Mouse (Mus musculus) liver, adult (tissue): Measurements from ENCODE around the gene Rap1gap2.

ENCODE experiments used
- GATA4 ChIP-seq: IDR thresholded peaks from 2 replicates; pipeline ENCODE4 v1.6.1; 2014; ENCODE audit warnings: mild to moderate bottlenecking, low read length; ENCODE audit not compliant: insufficient replicate concordance

The Rap1gap2 gene

DNA sequence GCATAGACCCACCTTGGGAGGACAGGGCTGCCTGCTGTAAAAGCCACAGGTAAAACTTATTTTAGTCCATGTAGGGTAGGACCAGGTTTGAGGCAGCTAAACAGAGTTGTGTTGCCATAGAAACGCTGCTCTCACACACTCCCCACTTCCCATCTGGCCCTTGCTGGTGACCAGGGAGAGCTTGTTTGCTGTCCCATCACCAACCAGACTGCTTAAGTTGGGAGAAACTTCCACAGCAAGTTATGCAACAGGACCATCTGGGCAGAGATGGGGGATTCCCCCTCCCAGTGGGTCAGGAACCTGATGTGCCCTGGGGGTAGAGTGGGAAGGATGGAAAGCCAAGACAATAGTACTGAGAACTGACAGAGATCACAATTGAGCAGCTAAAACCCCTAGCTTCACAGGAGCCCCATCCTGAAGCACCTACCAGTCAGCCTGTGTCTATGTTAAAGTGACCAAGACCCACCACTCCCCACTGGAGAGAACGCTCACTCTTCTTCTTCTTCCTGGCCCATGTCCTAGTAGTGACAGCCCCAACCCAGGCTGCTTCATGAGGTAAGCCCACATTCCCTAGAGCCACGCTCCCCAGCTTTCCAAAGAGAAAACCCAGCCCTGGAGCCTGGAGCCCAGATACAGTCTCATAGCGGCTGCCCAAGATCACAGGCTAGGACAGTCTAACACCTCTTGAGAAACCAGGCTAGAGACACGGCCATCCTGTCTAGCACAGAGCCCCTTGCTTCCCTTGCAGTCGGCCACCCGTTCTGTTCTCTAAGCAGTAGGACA, 125.1 kb downstream of the Rap1gap2 start:
- no peak for TF ChIP-seq GATA4

DNA sequence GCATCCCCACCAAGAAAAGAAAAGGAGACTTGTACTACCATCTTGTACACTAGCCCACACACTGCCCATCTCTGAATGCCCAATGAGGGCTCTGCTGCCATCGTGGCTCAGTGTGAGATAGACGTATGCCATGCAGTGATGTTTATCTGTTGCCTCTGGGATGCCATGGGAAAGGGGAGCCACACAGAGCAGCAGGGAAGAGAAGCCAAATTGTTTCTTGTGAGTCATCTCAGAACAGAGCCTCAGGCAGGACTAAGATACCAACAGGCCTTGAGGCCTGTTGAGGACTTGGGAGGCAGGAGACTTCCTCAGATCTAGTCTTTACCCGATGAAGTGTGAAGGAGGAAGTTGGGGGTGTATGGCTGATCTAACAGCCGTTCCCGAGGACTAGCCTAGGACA, 126.8 kb downstream of the Rap1gap2 start:
- no peak for TF ChIP-seq GATA4

DNA sequence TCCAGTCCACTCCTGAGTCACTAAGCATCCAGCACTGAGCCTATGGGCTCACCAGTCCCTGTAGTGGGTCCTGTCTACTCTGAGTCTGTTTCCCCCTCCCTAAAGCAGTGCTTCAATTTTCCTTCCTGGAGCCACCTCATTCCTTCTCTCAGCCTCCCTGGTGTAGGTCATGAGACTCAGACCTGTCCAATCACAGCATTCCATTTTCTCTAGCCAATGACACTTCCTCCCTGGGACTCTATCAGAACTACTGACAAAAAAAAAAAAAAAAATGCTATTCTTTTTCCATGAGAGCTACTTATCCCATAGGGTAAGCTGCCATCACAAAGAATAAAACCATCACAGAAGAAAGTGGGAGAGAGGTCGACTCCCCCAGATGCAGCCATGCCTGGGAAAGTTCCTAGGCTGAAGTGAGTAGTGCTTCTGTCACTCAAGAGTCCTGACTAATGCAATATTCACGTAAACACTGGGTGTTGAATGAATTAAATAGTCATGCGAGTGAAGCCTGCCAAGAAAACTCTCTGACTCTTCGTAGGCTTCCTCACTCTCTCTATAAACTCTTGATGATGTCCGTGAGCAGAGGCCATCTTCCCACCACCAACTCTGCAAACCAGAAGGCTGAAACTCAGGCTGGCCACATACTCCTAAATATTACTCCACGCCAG, 127.4 kb downstream of the Rap1gap2 start:
- TF ChIP-seq GATA4, result no peak

DNA sequence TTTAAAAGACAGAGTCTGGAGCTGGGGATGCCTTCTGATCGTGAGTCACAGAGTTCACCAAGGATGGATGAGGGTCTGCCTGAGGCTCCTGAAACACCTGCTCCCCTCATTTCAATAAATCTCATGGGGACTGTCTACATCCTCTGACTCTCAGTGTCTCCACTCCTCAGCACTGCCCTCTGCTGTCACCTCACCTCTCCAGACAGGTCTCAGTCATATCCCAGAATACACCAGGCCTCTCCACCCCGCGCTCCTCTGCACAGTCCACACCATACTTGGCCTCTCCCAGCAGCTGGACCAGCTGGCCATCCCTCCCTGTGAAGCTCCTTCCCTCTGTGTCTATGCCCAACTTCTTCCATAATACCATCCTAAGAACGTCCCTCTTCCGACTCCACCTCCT, 128.9 kb downstream of the Rap1gap2 start:
- no peak for TF ChIP-seq GATA4

DNA sequence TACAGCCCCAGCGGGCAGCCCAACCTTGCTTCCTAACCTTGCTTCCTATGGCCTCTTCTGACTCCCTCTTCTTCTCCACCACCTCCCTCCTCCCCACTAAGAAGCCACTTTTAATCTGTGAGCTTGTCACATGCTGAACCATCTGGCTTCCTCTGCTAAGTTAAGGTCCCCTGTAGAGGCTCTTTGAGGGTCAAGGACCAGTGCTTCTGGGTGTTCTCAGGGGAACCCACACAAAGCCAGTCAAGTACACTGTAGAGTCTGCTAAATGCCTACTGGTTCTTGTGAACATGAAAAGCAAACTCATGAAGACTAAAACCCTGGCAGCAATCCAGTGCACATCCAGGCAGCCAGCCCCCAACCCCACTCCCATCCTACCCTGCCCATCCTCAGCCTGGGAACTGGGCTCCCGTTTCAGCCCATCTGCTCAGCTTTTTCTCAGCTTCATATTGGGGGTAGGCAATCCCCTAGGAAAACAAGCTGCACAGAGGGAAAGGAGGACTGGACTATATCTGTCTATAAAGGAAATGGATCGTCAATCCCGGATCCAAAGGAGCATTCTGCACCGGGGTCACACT, 130.9 kb downstream of the Rap1gap2 start:
- no peak for TF ChIP-seq GATA4

DNA sequence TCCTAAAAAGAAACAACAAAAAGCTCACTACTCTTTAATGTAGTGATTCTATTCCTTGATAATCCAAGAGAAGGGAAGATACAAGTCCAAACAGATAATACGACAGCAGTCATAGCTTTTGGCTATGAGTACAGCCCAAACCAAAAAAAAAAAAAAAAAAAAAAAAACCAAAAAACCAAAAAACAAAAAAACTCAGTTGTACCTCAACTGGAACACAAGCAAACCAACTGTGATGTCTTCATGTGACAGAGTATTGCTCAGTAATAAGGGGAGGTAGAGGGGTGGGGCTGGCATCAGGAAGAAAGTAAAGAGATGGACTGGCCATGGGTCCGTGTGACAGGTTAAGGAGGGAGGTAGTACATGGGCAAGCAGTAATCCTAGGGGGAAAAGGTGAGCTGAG, 131.8 kb downstream of the Rap1gap2 start:
- no peak for TF ChIP-seq GATA4

DNA sequence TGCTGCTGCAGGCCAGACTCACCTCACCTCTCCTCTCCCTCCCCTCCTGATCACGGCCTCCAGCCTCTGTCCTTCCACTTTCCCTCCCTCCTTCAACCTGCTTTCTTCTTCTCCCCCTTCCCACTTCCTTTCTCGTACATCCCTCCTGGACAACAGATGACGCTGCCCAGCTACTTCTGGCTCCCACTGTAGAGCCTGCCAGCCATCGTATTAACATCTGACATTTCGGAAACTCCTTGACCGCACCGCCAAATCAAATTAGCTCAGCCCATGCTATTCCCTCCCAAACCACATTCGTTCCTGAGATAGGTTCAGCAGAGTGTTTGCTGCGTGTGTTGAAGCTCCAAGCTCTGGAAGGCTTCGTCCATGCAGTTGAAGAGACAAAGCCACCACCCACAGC, 138.0 kb downstream of the Rap1gap2 start:
- no peak for TF ChIP-seq GATA4

DNA sequence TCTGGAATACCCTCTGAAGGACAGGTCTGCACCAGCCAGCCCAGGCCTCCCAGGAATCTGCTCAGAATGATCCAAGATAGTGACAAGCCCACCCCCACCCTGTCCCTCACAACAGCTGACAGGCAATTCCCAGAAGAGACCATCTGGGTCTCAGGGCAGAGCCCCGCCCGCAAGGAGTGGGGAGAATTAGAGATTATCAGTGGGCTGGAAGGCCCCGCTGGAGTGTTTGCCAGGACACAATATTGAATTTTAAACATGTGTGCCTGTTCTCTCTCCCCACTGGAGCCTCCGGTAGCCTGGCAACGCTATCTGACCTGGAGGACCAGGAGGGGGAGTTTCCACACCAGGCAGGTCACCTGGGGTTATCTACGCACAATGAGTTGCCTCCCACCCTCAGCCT, 142.5 kb downstream of the Rap1gap2 start:
- TF ChIP-seq GATA4, result no peak

DNA sequence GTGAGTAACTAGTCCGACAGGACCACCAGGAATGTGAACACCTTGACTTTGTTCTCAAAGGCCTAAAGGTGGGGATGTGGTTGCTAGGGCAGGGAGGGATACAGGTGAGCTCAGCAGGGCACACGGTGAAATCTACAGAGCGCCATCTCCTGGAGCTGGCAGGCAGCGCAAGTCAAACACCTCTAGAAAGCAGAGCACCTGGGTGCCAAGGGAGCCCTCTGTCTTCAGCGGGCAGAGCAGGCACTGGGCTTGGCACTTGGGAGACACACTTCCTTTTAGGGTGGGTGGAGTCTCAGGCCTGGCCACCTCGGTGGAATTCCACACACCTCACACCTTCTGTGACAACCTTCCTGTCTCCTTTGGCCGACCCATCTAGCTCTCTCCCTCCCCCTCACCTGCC, 145.0 kb downstream of the Rap1gap2 start:
- no peak for TF ChIP-seq GATA4

DNA sequence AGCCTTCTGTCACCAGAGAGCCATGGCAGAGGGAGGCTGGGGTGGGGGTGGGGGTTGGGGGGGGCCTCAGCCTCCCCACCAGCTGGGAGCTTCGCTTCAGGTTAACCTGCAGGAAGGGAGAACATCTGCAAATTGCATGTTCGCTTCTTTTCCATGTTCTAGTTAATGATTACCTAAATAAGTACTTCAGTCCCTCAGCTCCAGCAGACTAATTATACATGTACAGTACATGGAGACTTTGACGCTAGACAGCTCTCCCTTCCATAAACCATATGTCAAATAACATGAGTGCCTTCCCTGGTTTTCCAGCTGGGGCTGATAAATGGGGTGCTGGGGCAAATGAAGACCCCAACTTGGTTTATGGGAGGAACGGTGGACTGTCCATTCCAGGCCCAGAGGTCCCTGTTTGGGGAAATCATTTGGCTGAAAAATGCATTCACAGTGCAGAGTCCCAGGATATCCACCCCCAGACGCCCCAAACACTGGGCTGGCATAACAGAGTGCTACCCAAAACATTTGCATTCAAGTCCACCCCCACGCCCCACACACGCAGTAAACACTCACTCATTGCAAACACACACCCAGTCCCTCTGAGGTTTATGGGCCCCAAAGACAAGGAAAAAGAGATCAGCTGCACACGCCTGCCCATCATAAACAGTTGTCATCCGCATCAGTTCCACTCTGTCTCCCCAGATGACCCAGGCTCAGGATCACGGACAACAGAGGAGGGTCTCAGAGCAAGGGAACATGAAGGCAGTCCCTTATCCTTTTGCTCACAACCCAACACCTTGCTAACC, 146.3 kb downstream of the Rap1gap2 start:
- TF ChIP-seq GATA4, result no peak

DNA sequence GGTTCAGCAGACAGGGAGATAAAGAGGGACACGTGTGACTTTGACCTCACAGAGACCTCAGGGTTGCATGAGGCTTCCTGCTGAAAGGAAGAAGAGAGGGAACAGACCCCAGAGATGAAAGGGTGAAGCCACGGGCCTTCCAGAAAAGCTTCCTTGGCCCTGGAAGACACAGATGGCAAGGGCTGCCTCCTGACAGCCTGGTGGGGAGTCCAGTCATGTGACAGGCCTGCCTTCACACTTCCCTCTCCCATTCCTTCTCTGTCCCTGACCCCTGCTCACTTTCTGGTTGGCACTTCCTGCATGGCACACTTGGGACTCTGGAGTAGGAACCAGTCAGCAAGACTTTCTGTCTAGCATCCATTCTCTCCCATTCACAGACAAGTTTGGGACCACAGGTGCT, 148.1 kb downstream of the Rap1gap2 start:
- no peak for TF ChIP-seq GATA4

DNA sequence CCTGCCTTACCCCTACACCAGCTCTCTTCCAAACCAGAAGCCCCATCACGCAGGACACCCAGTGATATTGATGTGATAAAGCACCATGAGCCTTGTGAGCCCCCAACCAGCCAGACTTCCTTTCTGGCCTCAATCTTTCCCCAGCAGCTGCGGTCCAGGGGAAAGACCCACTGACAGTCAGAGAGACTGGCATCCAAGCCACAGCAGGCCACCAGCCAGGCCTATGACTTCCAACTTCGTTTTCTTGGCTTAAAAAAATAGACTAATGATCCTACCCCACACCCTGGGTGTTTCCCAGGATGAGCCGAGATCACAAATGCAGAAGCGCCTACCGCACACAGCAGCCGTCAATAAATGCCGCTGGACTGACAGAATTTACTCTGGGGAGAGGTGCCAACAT, 151.1 kb downstream of the Rap1gap2 start:
- no peak for TF ChIP-seq GATA4

DNA sequence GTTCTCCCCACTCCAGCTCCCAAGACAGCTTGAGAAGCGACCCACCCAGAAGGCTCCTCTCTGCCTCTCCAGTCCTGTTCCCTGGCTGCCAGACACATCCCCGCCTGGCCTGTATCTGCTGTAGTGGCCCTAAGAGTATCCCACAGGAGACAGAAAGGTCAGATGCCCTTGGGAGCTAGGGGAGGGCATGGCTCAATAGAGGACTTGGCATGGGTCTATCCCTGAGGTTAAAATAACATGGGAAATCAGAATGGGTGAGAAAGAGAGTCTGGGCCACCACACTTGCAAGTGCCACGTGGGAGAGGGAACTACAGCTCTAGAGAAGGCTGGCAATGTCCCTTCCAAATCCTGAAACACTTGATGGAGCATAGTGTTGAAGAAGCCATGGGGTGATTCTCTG, 152.3 kb downstream of the Rap1gap2 start:
- no peak for TF ChIP-seq GATA4

DNA sequence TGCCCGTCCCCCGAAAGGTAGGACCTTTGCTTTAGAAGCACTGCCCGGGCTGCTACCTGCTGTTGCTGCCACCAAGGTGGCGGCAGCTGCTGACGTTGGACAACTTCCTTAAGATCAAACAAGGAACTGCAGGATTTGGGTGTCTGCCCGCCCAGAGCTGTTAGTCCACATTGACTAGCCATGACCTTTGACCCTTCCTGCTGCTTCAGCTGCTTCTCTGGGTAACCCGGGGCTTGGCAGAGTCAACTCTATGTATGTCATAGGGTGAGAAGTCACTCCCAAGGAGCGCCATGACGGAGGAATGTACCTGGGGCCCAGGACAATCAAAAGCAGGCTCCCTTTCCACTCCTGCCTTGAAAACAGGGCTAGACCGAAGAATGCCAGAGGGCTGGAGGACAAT, 153.5 kb downstream of the Rap1gap2 start:
- TF ChIP-seq GATA4, result no peak

DNA sequence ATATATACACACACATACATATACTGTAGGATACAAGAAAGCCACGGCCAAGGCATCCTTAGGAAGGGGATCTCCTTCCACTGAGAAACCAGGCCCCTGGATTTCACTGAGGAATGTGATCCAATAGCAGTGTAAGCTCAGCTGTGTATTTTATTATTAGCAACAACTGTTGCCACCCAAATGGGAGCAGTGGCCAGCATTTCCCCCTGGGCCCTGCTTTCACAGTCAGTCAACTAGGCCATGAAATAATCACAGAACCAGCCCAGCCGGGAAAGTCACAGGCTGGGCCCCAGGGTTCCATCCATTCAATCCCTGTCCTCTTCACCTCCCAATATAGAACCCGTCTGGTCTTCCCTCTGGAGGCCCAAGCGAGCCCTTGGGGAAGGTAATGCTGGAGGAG, 162.2 kb downstream of the Rap1gap2 start:
- no peak for TF ChIP-seq GATA4

DNA sequence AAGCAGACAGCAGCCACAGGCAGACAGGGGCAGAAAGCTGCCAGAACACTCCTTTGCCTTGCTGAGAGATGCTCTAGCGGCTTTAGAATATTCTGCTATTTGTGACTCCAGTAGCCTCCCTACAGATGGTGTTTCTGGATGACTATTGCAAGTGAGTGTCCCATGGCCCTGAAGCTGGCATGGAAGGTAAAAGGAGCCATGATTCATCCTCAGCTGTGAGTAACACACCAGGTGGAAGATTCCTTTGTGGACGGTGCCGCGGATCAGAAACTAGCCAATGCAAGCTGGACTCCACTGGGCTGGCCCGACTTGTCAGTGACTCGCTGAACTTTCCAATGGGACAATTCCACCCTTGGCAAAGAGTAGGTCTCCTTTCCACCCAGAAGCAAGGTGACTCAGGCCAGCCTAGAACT, 162.7 kb downstream of the Rap1gap2 start:
- no peak for TF ChIP-seq GATA4

DNA sequence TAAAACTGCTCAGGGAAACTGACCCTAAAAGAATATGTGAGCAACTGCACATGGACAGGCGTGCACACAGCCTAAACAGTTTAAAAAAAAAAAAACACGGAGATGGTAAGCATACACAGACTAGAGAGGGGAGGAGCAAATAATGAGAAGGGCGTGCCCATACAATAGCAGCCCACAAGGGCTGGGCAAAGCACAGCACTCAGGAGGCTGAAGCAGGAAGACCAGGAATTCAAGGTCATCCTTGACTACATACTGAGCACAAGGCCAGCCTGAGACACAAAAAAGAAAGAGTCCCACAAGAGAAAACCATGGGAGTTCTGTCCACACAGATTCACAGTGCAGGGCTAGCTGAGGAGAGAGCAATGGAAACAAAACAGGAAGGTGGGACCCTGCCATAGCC, 165.1 kb downstream of the Rap1gap2 start:
- no peak for TF ChIP-seq GATA4

DNA sequence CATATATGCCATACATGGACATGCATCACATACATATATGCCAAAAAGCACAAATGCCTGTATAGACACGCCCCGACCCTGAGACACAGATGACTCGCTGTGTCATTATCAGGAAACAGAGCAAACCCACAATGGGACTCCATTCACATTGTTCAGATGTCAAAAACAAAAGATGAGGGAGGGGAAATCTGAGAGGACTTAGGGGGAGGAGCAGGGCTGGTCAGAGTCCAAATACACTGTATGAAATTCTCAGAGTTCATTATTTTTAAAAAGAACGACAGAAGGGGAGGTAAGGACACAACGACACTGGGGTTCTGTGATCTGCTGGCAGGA, 166.8 kb downstream of the Rap1gap2 start:
- no peak for TF ChIP-seq GATA4
